Mouse (Mus musculus) hindbrain, embryonic 16.5 days (tissue): Measurements from ENCODE around the gene Hs6st3. TPM values are rescaled to one million over a fixed set of nuclear protein-coding genes. Genes with fewer than 3 reads are reported as not detected.

Source experiments
- ATAC-seq: fragments of 200-750 bp; cut with Nextera tagmentation; 2 replicates; pipeline ENCODE4 v1.8.0; 2017; ENCODE audit warnings: moderate TSS enrichment, moderate library complexity
- H3K27ac ChIP-seq: fragments of 300-500 bp; sonication (generic); 2 replicates; pipeline ENCODE4 v1.5.1; 2014; ENCODE audit warnings: low read depth, mild to moderate bottlenecking, control low read depth, low read length, moderate library complexity
- H3K27me3 ChIP-seq: fragments of 300-500 bp; sonication (generic); replicated peaks from 2 replicates; pipeline ENCODE4 v1.6.1; 2014; ENCODE audit warnings: low read length; ENCODE audit not compliant: control insufficient read depth, insufficient read depth
- H3K36me3 ChIP-seq: fragments of 300-500 bp; sonication (generic); 2 replicates; pipeline ENCODE4 v1.6.1; 2014; ENCODE audit warnings: mild to moderate bottlenecking, low read length, moderate library complexity, mixed read lengths; ENCODE audit not compliant: control insufficient read depth, insufficient read depth
- H3K4me1 ChIP-seq: fragments of 300-500 bp; sonication (generic); 2 replicates; pipeline ENCODE4 v1.6.1; 2014; ENCODE audit warnings: low read depth, low read length; ENCODE audit not compliant: control insufficient read depth, insufficient read depth
- H3K4me2 ChIP-seq: fragments of 300-500 bp; sonication (generic); 2 replicates; pipeline ENCODE4 v1.6.1; 2014; ENCODE audit warnings: mild to moderate bottlenecking, low read length, control low read depth, moderate library complexity
- H3K4me3 ChIP-seq: fragments of 300-500 bp; sonication (generic); 2 replicates; pipeline ENCODE4 v1.5.1; 2014; ENCODE audit warnings: mild to moderate bottlenecking, low read length, control low read depth, moderate library complexity
- H3K9ac ChIP-seq: fragments of 300-500 bp; sonication (generic); 2 replicates; pipeline ENCODE4 v1.6.1; 2014; ENCODE audit warnings: low read depth, mild to moderate bottlenecking, control low read depth, low read length, moderate library complexity
- H3K9me3 ChIP-seq: fragments of 300-500 bp; sonication (generic); 2 replicates; pipeline ENCODE4 v1.6.1; 2014; ENCODE audit warnings: mild to moderate bottlenecking, low read length, moderate library complexity; ENCODE audit not compliant: control insufficient read depth
- WGBS: fragments of 180-500 bp; shearing (Covaris S2); extraction: QIAGEN DNeasy Blood & Tissue Kit; methylation state at CpG from one replicate; pipeline ENCODE4 v1.1.7; 2014; 5-methylcytosine and 5-hydroxymethylcytosine counted together
- polyA plus RNA-seq: library from polyadenylated mRNA; unstranded; fragments of >200 nt; fragmentation: Nextera tagmentation; extraction: Ambion mirVana; gene quantifications from 2 replicates; pipeline ENCODE4 v1.2.1, GENCODE M21; 2015

Gene Hs6st3
- polyA plus RNA-seq, 1 experiment from 2014 or later = 1.8 TPM

DNA sequence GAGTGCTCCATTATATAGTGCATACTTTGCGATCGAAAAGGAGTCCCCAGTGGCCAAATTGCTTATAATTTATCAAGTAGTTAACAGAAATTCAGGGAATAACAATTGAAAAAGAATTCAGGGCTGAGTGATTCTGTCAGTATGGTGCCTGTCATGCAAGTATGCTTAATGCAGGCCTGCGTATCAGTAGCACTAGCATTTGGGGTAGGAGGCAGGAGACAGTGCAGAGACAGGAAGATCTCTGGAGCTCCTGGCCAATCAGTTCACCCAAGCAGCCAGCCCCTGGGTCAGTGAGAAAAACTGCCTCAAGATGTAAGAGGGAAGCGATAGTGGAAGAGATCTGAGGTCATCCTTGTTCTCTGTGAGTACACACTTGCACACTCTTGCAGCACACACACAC is 594.1 kb downstream of the Hs6st3 start:
- Histone ChIP-seq H3K9me3 (no peaks in the 10 kb centered on the region), H3K27me3 (no peaks in the 10 kb centered on the region), H3K9ac (no peak overlapping the region), H3K27ac (no peak overlapping the region), H3K4me2 (no peak overlapping the region), H3K36me3 (no peaks in the 10 kb centered on the region), H3K4me3 (no peak overlapping the region), H3K4me1 (no peaks in the 10 kb centered on the region)
- 85% methylated on average over 4 of the region's 4 CpGs for WGBS
- ATAC-seq = no peak

GRCm38 (mm10) chr14:119737408-119737961 is 599.3 kb downstream of the Hs6st3 start:
- Histone ChIP-seq H3K9ac (no peak overlapping the region), H3K4me2 (no peak overlapping the region), H3K9me3 (no peaks in the 10 kb centered on the region), H3K36me3 (no peaks in the 10 kb centered on the region), H3K27ac (no peak overlapping the region), H3K4me3 (no peak overlapping the region), H3K4me1 (no peaks in the 10 kb centered on the region), H3K27me3 (no peaks in the 10 kb centered on the region)
- WGBS = 87% methylated on average over 5 of the region's 5 CpGs
- no peak for ATAC-seq

- H3K4me1 ChIP-seq = no peaks in the 10 kb centered on the region
- H3K27me3 ChIP-seq = no peaks in the 10 kb centered on the region
- no peak for ATAC-seq
- H3K9me3 ChIP-seq = no peaks in the 10 kb centered on the region
- H3K36me3 ChIP-seq = no peaks in the 10 kb centered on the region
- WGBS = 81% methylated on average over 1 of the region's 1 CpGs
- no peak overlapping the region for H3K4me2 ChIP-seq
- H3K4me3 ChIP-seq = no peak overlapping the region
- no peak overlapping the region for H3K9ac ChIP-seq
- no peak overlapping the region for H3K27ac ChIP-seq
Observed at GRCm38 (mm10) chr14:119741791-119742190, 603.6 kb downstream of the Hs6st3 start.

DNA sequence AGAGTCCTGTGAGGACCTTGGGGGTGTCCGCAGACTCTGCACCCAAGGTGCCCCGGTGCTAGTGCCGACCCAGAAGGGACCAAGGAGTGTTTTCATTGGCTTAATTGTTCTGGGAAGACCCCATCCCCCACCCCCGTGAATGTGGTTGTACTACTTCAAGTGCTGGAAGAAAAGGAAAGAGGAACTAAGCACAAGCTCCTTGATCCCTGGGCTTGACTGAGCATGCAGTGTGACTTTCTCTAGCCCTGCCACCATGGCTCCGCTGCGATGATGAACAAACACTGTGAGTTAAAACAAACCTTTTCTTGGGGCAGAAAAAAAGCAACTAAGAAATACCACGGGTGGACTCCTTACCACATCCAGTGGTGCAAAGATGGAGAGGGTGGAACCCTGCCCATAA is 623.2 kb downstream of the Hs6st3 start:
- Histone ChIP-seq H3K4me2 (no peak overlapping the region), H3K9ac (no peak overlapping the region), H3K27me3 (no peaks in the 10 kb centered on the region), H3K9me3 (no peaks in the 10 kb centered on the region), H3K4me3 (no peak overlapping the region), H3K27ac (no peak overlapping the region), H3K4me1 (no peaks in the 10 kb centered on the region), H3K36me3 (no peaks in the 10 kb centered on the region)
- 94% methylated on average over 7 of the region's 7 CpGs for WGBS
- no peak for ATAC-seq

- H3K27ac ChIP-seq = no peak overlapping the region
- no peak overlapping the region for H3K4me2 ChIP-seq
- 60% methylated on average over 4 of the region's 4 CpGs for WGBS
- H3K9ac ChIP-seq = no peak overlapping the region
- no peaks in the 10 kb centered on the region for H3K27me3 ChIP-seq
- H3K4me3 ChIP-seq = no peak overlapping the region
- no peaks in the 10 kb centered on the region for H3K9me3 ChIP-seq
- no peaks in the 10 kb centered on the region for H3K36me3 ChIP-seq
- no peak for ATAC-seq
- no peaks in the 10 kb centered on the region for H3K4me1 ChIP-seq
Observed at GRCm38 (mm10) chr14:119772040-119772439, 633.9 kb downstream of the Hs6st3 start.

DNA sequence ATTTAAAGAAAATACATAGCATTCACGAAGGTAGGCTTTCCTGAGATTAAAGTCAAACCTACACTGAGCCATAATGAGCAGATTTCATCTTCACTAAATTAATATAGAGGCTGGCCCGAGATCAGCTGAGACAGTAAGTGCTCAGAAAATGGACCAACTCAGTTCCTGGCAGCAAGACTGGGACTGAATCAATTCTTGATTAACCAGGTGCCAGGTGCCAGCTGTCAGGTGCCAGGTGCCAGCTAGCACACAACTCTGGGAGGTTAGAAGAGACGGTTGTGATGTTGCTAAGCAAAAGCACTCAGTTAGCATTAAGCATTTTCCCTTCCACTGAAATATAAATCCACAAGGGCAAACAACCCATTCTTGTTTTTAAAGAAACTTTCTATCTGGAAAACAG is 638.1 kb downstream of the Hs6st3 start:
- Histone ChIP-seq H3K27me3 (no peaks in the 10 kb centered on the region), H3K27ac (no peak overlapping the region), H3K36me3 (no peaks in the 10 kb centered on the region), H3K4me3 (no peak overlapping the region), H3K4me2 (no peak overlapping the region), H3K9ac (no peak overlapping the region), H3K4me1 (no peaks in the 10 kb centered on the region), H3K9me3 (no peaks in the 10 kb centered on the region)
- 74% methylated on average over 3 of the region's 3 CpGs for WGBS
- ATAC-seq = no peak

DNA sequence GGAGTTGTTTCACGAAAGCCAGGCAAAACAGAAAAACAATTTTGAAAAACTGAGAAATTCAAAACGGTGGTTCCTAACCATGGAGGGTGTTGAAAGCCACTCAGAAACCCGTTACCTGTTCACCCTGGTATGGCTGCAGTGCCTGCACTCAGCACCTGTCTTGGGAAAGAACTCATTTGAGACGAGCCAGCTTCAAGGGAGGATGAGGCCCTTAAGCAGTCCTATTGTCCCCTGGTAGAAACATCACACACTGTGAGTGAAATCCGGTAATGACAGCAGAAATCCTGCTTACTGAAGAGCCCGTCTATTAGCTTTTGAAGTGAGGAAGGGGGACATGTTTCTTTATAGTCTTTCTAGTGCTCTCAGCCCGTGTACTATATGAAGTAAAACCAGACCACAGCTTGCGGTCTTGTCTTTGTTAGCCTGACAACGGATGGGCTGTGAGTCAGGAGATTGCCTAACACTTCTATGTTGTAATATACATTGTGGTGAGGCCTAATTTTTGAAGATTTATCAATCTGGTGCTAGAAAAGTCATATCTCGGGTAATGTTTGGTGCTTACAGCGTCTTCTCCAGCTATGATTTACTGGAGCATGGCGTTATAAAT is 641.9 kb downstream of the Hs6st3 start:
- H3K27ac ChIP-seq = no peak overlapping the region
- ATAC-seq = no peak
- 79% methylated on average over 12 of the region's 12 CpGs for WGBS
- H3K9ac ChIP-seq = no peak overlapping the region
- no peaks in the 10 kb centered on the region for H3K36me3 ChIP-seq
- H3K9me3 ChIP-seq = no peaks in the 10 kb centered on the region
- H3K4me1 ChIP-seq = no peaks in the 10 kb centered on the region
- H3K4me3 ChIP-seq = no peak overlapping the region
- no peak overlapping the region for H3K4me2 ChIP-seq
- H3K27me3 ChIP-seq = no peaks in the 10 kb centered on the region

- Histone ChIP-seq H3K36me3 (no peaks in the 10 kb centered on the region), H3K27ac (no peak overlapping the region), H3K9me3 (no peaks in the 10 kb centered on the region), H3K27me3 (no peaks in the 10 kb centered on the region), H3K9ac (no peak overlapping the region), H3K4me1 (no peaks in the 10 kb centered on the region), H3K4me2 (no peak overlapping the region), H3K4me3 (no peak overlapping the region)
- ATAC-seq = no peak
- 91% methylated on average over 1 of the region's 1 CpGs for WGBS
Observed at GRCm38 (mm10) chr14:119781111-119781510, 643.0 kb downstream of the Hs6st3 start.

DNA sequence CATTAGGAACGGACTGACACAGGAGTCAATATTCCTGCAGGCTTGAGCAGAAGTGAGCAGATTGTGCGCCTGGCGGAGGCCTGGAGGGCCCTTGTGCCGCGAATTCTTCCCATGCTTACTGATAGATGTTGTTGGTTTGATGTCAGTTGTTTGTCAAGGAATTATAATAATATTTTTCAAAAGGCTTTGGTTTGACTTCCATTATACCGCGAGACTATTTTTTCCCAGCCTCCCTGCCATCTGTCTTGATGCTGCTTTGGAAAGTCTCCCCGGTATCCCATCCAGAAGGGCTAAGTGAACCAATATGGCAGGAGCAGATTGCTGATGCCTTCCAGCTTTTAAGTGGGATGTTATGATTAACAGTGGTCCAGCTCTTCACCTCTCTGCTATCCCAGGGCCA is 651.3 kb downstream of the Hs6st3 start:
- Histone ChIP-seq H3K4me3 (no peak overlapping the region), H3K27me3 (no peaks in the 10 kb centered on the region), H3K4me1 (no peaks in the 10 kb centered on the region), H3K4me2 (no peak overlapping the region), H3K9me3 (no peaks in the 10 kb centered on the region), H3K27ac (no peak overlapping the region), H3K9ac (no peak overlapping the region), H3K36me3 (no peaks in the 10 kb centered on the region)
- WGBS = 88% methylated on average over 8 of the region's 8 CpGs
- ATAC-seq = no peak
